Mouse (Mus musculus): ENCODE measurements around the gene Ndufs8.

- no peak for TF ChIP-seq GATA1 (IDR thresholded peaks at IDR 0.05; ENCODE audit: borderline replicate concordance, low read length)
- TF ChIP-seq FLI1 (IDR thresholded peaks at IDR 0.05; ENCODE audit: low read length) = no peak
These were observed 11.0 kb upstream of the Ndufs8 start for GRCm38 (mm10) chr19:3923586-3923985.

All from megakaryocyte, embryonic 14.5 days (primary cell).